Mouse (Mus musculus) MEL (cell line): ENCODE measurements around the gene Cbx6. TPM values are rescaled to one million over a fixed set of nuclear protein-coding genes. Genes with fewer than 3 reads are reported as not detected.

Experiments used
- DNase-seq: peaks from one replicate; pipeline ENCODE4 v3.0.0; 2011; ENCODE audit warnings: low read depth, low spot score
- H3K27ac ChIP-seq: 2 replicates; pipeline ENCODE4 v1.5.1; 2012; ENCODE audit warnings: low read depth, mild to moderate bottlenecking, control low read depth, low read length, moderate library complexity; ENCODE audit not compliant: control insufficient read depth
- H3K27me3 ChIP-seq, 2 experiments: fragments of 150-350 bp in 1 of 2; sonication (generic) in 1 of 2; 2 replicates each; pipeline ENCODE4 v1.6.1; 2012; ENCODE audit warnings: low read length in 2 of 2, mild to moderate bottlenecking in 2 of 2, improper control_type of control experiment in 1 of 2, moderate library complexity in 1 of 2; ENCODE audit not compliant: insufficient read depth in 2 of 2, control insufficient read depth in 1 of 2
- H3K36me3 ChIP-seq, 2 experiments: 2 replicates each; pipeline ENCODE4 v1.6.1; 2012 to 2014; ENCODE audit warnings: low read length in 2 of 2, improper control_type of control experiment in 1 of 2, inconsistent platforms in 1 of 2, mild to moderate bottlenecking in 1 of 2; ENCODE audit not compliant: insufficient read depth in 2 of 2, control insufficient read depth in 1 of 2
- H3K4me1 ChIP-seq, 2 experiments: fragments of 150-350 bp in 1 of 2; sonication (generic) in 1 of 2; 2 replicates each; pipeline ENCODE4 v1.6.1; 2012; ENCODE audit warnings: low read length in 2 of 2, improper control_type of control experiment in 1 of 2, mild to moderate bottlenecking in 1 of 2; ENCODE audit not compliant: insufficient read depth in 2 of 2, control insufficient read depth in 1 of 2
- H3K4me3 ChIP-seq, 2 experiments: fragments of 150-350 bp in 1 of 2; sonication (generic) in 1 of 2; 2 replicates each; pipeline ENCODE4 v1.5.1; 2012; ENCODE audit warnings: low read depth in 2 of 2, low read length in 2 of 2, mild to moderate bottlenecking in 2 of 2, moderate library complexity in 2 of 2, control low read depth in 1 of 2, improper control_type of control experiment in 1 of 2; ENCODE audit not compliant: control insufficient read depth in 1 of 2, insufficient read depth in 1 of 2
- H3K79me2 ChIP-seq: 2 replicates; pipeline ENCODE4 v1.6.1; 2012; ENCODE audit warnings: mild to moderate bottlenecking, low read length, moderate library complexity; ENCODE audit not compliant: control insufficient read depth, poor library complexity, insufficient read depth
- H3K9ac ChIP-seq: 2 replicates; pipeline ENCODE4 v1.6.1; 2012; ENCODE audit warnings: low read depth, mild to moderate bottlenecking, control low read depth, low read length, moderate library complexity; ENCODE audit not compliant: control insufficient read depth, poor library complexity, severe bottlenecking
- H3K9me3 ChIP-seq: fragments of 150-350 bp; sonication (generic); replicated peaks from 2 replicates; pipeline ENCODE4 v1.6.1; 2012; ENCODE audit warnings: mild to moderate bottlenecking, low read length, improper control_type of control experiment, moderate library complexity; ENCODE audit not compliant: insufficient read depth
- CHD2 ChIP-seq: IDR thresholded peaks from 2 replicates; pipeline ENCODE4 v1.6.1; 2011; ENCODE audit warnings: low read length, improper control_type of control experiment
- CTCF ChIP-seq, 3 experiments: IDR thresholded peaks in 2 of 3; conservative IDR thresholded peaks in 1 of 3; 2 replicates each; pipeline ENCODE4 v1.5.1; 2011 to 2012; ENCODE audit warnings: low read length in 3 of 3, low read depth in 2 of 3, mild to moderate bottlenecking in 2 of 3, improper control_type of control experiment in 1 of 3, inconsistent platforms in 1 of 3, mixed read lengths in 1 of 3, moderate library complexity in 1 of 3; ENCODE audit not compliant: control insufficient read depth in 1 of 3, insufficient read depth in 1 of 3, poor library complexity in 1 of 3, severe bottlenecking in 1 of 3
- ELF1 ChIP-seq: IDR thresholded peaks from 2 replicates; pipeline ENCODE4 v1.6.1; 2014; ENCODE audit warnings: low read depth, mild to moderate bottlenecking, inconsistent platforms, low read length, improper control_type of control experiment, moderate library complexity
- EP300 ChIP-seq, 2 experiments: IDR thresholded peaks; 2 replicates each; pipeline ENCODE4 v1.6.1; 2011; ENCODE audit warnings: improper control_type of control experiment in 2 of 2, low read length in 2 of 2, low read depth in 1 of 2, mild to moderate bottlenecking in 1 of 2
- GABPA ChIP-seq: IDR thresholded peaks from 2 replicates; pipeline ENCODE4 v1.6.1; 2012; ENCODE audit warnings: low read depth, mild to moderate bottlenecking, inconsistent platforms, low read length, improper control_type of control experiment, moderate library complexity
- GATA1 ChIP-seq: IDR thresholded peaks from 2 replicates; pipeline ENCODE4 v1.6.1; 2011; ENCODE audit warnings: low read depth, low read length, improper control_type of control experiment
- HCFC1 ChIP-seq: IDR thresholded peaks from 2 replicates; pipeline ENCODE4 v1.6.1; 2012; ENCODE audit warnings: low read depth, mild to moderate bottlenecking, inconsistent platforms, low read length, improper control_type of control experiment, moderate library complexity
- JUND ChIP-seq: IDR thresholded peaks from 2 replicates; pipeline ENCODE4 v1.6.1; 2011; ENCODE audit warnings: low read depth, mild to moderate bottlenecking, improper control_type of control experiment, low read length
- MAFK ChIP-seq: IDR thresholded peaks from 2 replicates; pipeline ENCODE4 v1.6.1; 2011; ENCODE audit warnings: low read depth, mild to moderate bottlenecking, low read length, improper control_type of control experiment, borderline replicate concordance
- MXI1 ChIP-seq: IDR thresholded peaks from 2 replicates; pipeline ENCODE4 v1.6.1; 2011; ENCODE audit warnings: mild to moderate bottlenecking, low read depth, low read length, improper control_type of control experiment
- MYB ChIP-seq: IDR thresholded peaks from 2 replicates; pipeline ENCODE4 v1.6.1; 2011; ENCODE audit warnings: mild to moderate bottlenecking, low read depth, low read length, improper control_type of control experiment
- NELFE ChIP-seq: IDR thresholded peaks from 2 replicates; pipeline ENCODE4 v1.6.1; 2011; ENCODE audit warnings: low read depth, low read length, improper control_type of control experiment
- POLR2A ChIP-seq, 2 experiments: IDR thresholded peaks; 2 replicates each; pipeline ENCODE4 v1.6.1; 2011 to 2012; ENCODE audit warnings: low read length in 2 of 2, mild to moderate bottlenecking in 2 of 2, control low read depth in 1 of 2, improper control_type of control experiment in 1 of 2, low read depth in 1 of 2, moderate library complexity in 1 of 2; ENCODE audit not compliant: control insufficient read depth in 1 of 2, insufficient read depth in 1 of 2, poor library complexity in 1 of 2
- POLR2AphosphoS2 ChIP-seq: IDR thresholded peaks from 2 replicates; pipeline ENCODE4 v1.6.1; 2011; ENCODE audit warnings: low read length, improper control_type of control experiment
- POLR2AphosphoS5 ChIP-seq: IDR thresholded peaks from 2 replicates; pipeline ENCODE4 v1.6.1; 2012; ENCODE audit warnings: low read depth, borderline replicate concordance, mild to moderate bottlenecking, inconsistent platforms, low read length, moderate library complexity, mixed read lengths
- RAD21 ChIP-seq: IDR thresholded peaks from 2 replicates; pipeline ENCODE4 v1.6.1; 2011; ENCODE audit warnings: mild to moderate bottlenecking, low read depth, low read length, improper control_type of control experiment
- RCOR1 ChIP-seq: IDR thresholded peaks from 2 replicates; pipeline ENCODE4 v1.6.1; 2012; ENCODE audit warnings: low read depth, mild to moderate bottlenecking, inconsistent platforms, low read length, improper control_type of control experiment
- TAL1 ChIP-seq: IDR thresholded peaks from 2 replicates; pipeline ENCODE4 v1.6.1; 2012; ENCODE audit warnings: mild to moderate bottlenecking, inconsistent platforms, low read length, moderate library complexity, mixed read lengths
- TBP ChIP-seq: IDR thresholded peaks from 2 replicates; pipeline ENCODE4 v1.8.0; 2011; ENCODE audit warnings: low read depth, low read length, improper control_type of control experiment
- TCF12 ChIP-seq: IDR thresholded peaks from 2 replicates; pipeline ENCODE4 v1.6.1; 2014; ENCODE audit warnings: low read depth, mild to moderate bottlenecking, inconsistent platforms, low read length, improper control_type of control experiment, moderate library complexity
- UBTF ChIP-seq: IDR thresholded peaks from 2 replicates; pipeline ENCODE4 v1.6.1; 2012; ENCODE audit warnings: low read depth, mild to moderate bottlenecking, inconsistent platforms, low read length, improper control_type of control experiment, moderate library complexity, borderline replicate concordance; ENCODE audit not compliant: insufficient read depth
- USF1 ChIP-seq: IDR thresholded peaks from 2 replicates; pipeline ENCODE4 v1.6.1; 2014; ENCODE audit warnings: low read depth, mild to moderate bottlenecking, inconsistent platforms, low read length, improper control_type of control experiment, moderate library complexity
- USF2 ChIP-seq, 2 experiments: IDR thresholded peaks; 2 replicates each; pipeline ENCODE4 v1.6.1; 2011 to 2012; ENCODE audit warnings: improper control_type of control experiment in 2 of 2, low read length in 2 of 2, borderline replicate concordance in 1 of 2, inconsistent platforms in 1 of 2, low read depth in 1 of 2, mild to moderate bottlenecking in 1 of 2; ENCODE audit not compliant: insufficient read depth in 1 of 2
- ZC3H11A ChIP-seq: IDR thresholded peaks from 2 replicates; pipeline ENCODE4 v1.6.1; 2012; ENCODE audit warnings: low read depth, mild to moderate bottlenecking, inconsistent platforms, low read length, improper control_type of control experiment
- ZMIZ1 ChIP-seq: IDR thresholded peaks from 2 replicates; pipeline ENCODE4 v1.6.1; 2012; ENCODE audit warnings: low read depth, mild to moderate bottlenecking, inconsistent platforms, low read length, improper control_type of control experiment, moderate library complexity
- ZNF384 ChIP-seq: IDR thresholded peaks from 2 replicates; pipeline ENCODE4 v1.6.1; 2012; ENCODE audit warnings: low read depth, mild to moderate bottlenecking, inconsistent platforms, low read length, improper control_type of control experiment
- polyA plus RNA-seq, 2 experiments: library from polyadenylated mRNA; stranded (reverse) in 1 of 2; unstranded in 1 of 2; fragments of >175 nt in 1 of 2; fragments of >200 nt in 1 of 2; gene quantifications; 2 replicates each; pipeline versions ENCODE4 v1.2.1 to v1.2.4; 2012; ENCODE audit warnings: low replicate concordance in 2 of 2, low read depth in 1 of 2; ENCODE audit not compliant: insufficient read length in 2 of 2, insufficient read depth in 1 of 2, missing spikeins in 1 of 2
- total RNA-seq: library from RNA; depleted of rRNA; stranded (reverse); fragments of 300-350 nt; gene quantifications from 2 replicates; pipeline ENCODE4 v1.2.3, GENCODE M21; 2012

Gene Cbx6
- total and polyA plus RNA-seq, 3 experiments: 25.1 to 43.6 TPM; not detected in 1

DNA sequence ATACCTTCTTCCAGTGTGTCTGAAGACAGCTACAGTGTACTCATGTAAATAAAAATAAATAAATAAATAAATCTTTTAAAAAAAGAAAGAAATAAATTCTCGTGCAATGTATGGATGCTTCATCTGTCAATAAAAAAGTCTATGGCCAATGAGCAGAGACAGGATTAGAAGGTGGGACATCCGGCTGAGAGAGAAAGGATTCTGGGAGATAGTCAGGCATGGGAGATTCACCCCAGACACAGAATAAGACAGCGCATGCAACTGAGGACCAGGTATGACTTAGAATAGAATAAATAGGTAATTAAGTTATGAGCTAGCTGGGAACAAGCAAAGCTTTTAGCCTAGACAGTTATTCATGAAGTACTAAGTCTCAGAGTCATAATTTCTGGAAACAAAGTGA, 8.5 kb upstream of the Cbx6 start:
- DNase-seq: peak; percentile 84
- Histone ChIP-seq H3K27me3 (no peaks in the 10 kb centered on the region; a peak in 1 of 4 replicates), H3K79me2 (peaks cover 2% of the 10 kb centered on the region; the same call in 1 of the 2 replicates), H3K9me3 (no peaks in the 10 kb centered on the region), H3K4me1 (0 out of 4 replicates have a peak, but pooled peaks cover 0 to 8% of the 10 kb centered on the region in 2 experiments), H3K27ac (no peak overlapping the region), H3K36me3 (no peaks in the 10 kb centered on the region), H3K4me3 (peak overlapping the region; percentile 47 to 90), H3K9ac (peak overlapping the region; percentile 54)
- no peak for TF ChIP-seq GATA1
- no peak for TF ChIP-seq POLR2AphosphoS5
- TF ChIP-seq MYB: no peak
- peak; percentile 14; the same call in 1 of the 2 replicates for TF ChIP-seq ZNF384
- no peak for TF ChIP-seq ZC3H11A
- TF ChIP-seq USF1: no peak
- no peak for TF ChIP-seq CTCF (IDR thresholded peaks at IDR 0.05 in 2 of 3, conservative IDR thresholded peaks at IDR 0.05 in 1 of 3; ENCODE audit: control insufficient read depth in 1 of 3, insufficient read depth in 1 of 3, low read depth in 2 of 3, low read length in 3 of 3, poor library complexity in 1 of 3, severe bottlenecking in 1 of 3)
- no peak for TF ChIP-seq JUND
- peak; percentile 66; the same call in 1 of the 2 replicates for TF ChIP-seq ZMIZ1
- no peak for TF ChIP-seq GABPA
- no peak; the same call in 1 of the 2 replicates for TF ChIP-seq MXI1
- no peak for TF ChIP-seq ELF1
- peak; percentile 74 for TF ChIP-seq NELFE
- peak; percentile 27; the same call in 1 of the 2 replicates for TF ChIP-seq TCF12
- TF ChIP-seq RCOR1: no peak
- no peak for TF ChIP-seq UBTF
- TF ChIP-seq CHD2: no peak; the same call in 1 of the 2 replicates
- no peak for TF ChIP-seq MAFK
- peak; percentile 74 for TF ChIP-seq HCFC1
- no peak for TF ChIP-seq USF2 (IDR thresholded peaks at IDR 0.05; ENCODE audit: borderline replicate concordance in 1 of 2, insufficient read depth in 1 of 2, low read depth in 1 of 2, low read length in 2 of 2)
- peak; percentile 47; the same call in 1 of the 2 replicates for TF ChIP-seq POLR2AphosphoS2
- TF ChIP-seq EP300 (IDR thresholded peaks at IDR 0.05; ENCODE audit: low read depth in 1 of 2, low read length in 2 of 2): no peak
- TF ChIP-seq POLR2A (IDR thresholded peaks at IDR 0.05; ENCODE audit: control insufficient read depth in 1 of 2, insufficient read depth in 1 of 2, low read depth in 1 of 2, low read length in 2 of 2, poor library complexity in 1 of 2): peak in 1 of 2 experiments; percentile 83; a peak in 2 of 4 replicates
- no peak for TF ChIP-seq TAL1
- TF ChIP-seq TBP: peak; percentile 81
- no peak for TF ChIP-seq RAD21
